Mouse (Mus musculus): ENCODE data around the gene Ccs. TPM values are rescaled to one million over a fixed set of nuclear protein-coding genes. Genes with fewer than 3 reads are reported as not detected.

The Ccs gene
- polyA plus RNA-seq, 1 experiment from 2014 or later = 48.3 TPM

GRCm38 (mm10) chr19:4865147-4865546 is 26.0 kb upstream of the Ccs start:
- DNase-seq (ENCODE audit: low spot score) = peak; percentile 61
- H3K36me3 ChIP-seq (ENCODE audit: control insufficient read depth, insufficient read depth, low read length) = no peaks in the 10 kb centered on the region
- H3K4me1 ChIP-seq (ENCODE audit: control insufficient read depth, insufficient read depth, low read length) = 0 out of 2 replicates have a peak, but pooled peaks cover 7% of the 10 kb centered on the region
- H3K27ac ChIP-seq (replicated peaks; ENCODE audit: low read depth, low read length) = no peak overlapping the region
- 7% methylated on average over 17 of the region's 17 CpGs for WGBS
- H3K9ac ChIP-seq (ENCODE audit: low read depth, low read length) = no peak overlapping the region
- H3K27me3 ChIP-seq (replicated peaks; ENCODE audit: control insufficient read depth, insufficient read depth, low read length) = no peaks in the 10 kb centered on the region; the same call in 1 of the 2 replicates
- H3K9me3 ChIP-seq (ENCODE audit: control insufficient read depth, low read length) = no peaks in the 10 kb centered on the region
- H3K4me2 ChIP-seq (ENCODE audit: low read depth, low read length) = peak overlapping the region; percentile 39
- H3K4me3 ChIP-seq (ENCODE audit: low read depth, low read length) = no peak overlapping the region
- ATAC-seq (ENCODE audit: low read depth) = no peak

- WGBS = 62% methylated on average over 6 of the region's 6 CpGs
- Histone ChIP-seq H3K27ac (replicated peaks; ENCODE audit: low read depth, low read length) (no peak overlapping the region), H3K9me3 (ENCODE audit: control insufficient read depth, low read length) (no peaks in the 10 kb centered on the region), H3K36me3 (ENCODE audit: control insufficient read depth, insufficient read depth, low read length) (no peaks in the 10 kb centered on the region), H3K27me3 (replicated peaks; ENCODE audit: control insufficient read depth, insufficient read depth, low read length) (no peaks in the 10 kb centered on the region; the same call in 1 of the 2 replicates), H3K9ac (ENCODE audit: low read depth, low read length) (no peak overlapping the region), H3K4me1 (ENCODE audit: control insufficient read depth, insufficient read depth, low read length) (0 out of 2 replicates have a peak, but pooled peaks cover 7% of the 10 kb centered on the region), H3K4me2 (ENCODE audit: low read depth, low read length) (no peak overlapping the region), H3K4me3 (ENCODE audit: low read depth, low read length) (no peak overlapping the region)
- ATAC-seq (ENCODE audit: low read depth) (peak; percentile 30; the same call in 1 of the 2 replicates), DNase-seq (ENCODE audit: low spot score) (no peak)
Measured at GRCm38 (mm10) chr19:4863048-4863447, 23.9 kb upstream of the Ccs start.

GRCm38 (mm10) chr19:4859081-4859480 is 19.9 kb upstream of the Ccs start:
- 63% methylated on average over 6 of the region's 6 CpGs for whole genome bisulfite sequencing
- Histone ChIP-seq H3K9me3 (ENCODE audit: control insufficient read depth, low read length) (no peaks in the 10 kb centered on the region), H3K4me1 (ENCODE audit: control insufficient read depth, insufficient read depth, low read length) (0 out of 2 replicates have a peak, but pooled peaks cover 7% of the 10 kb centered on the region), H3K4me3 (ENCODE audit: low read depth, low read length) (no peak overlapping the region), H3K4me2 (ENCODE audit: low read depth, low read length) (no peak overlapping the region), H3K27ac (replicated peaks; ENCODE audit: low read depth, low read length) (no peak overlapping the region), H3K27me3 (replicated peaks; ENCODE audit: control insufficient read depth, insufficient read depth, low read length) (no peaks in the 10 kb centered on the region), H3K36me3 (ENCODE audit: control insufficient read depth, insufficient read depth, low read length) (no peaks in the 10 kb centered on the region), H3K9ac (ENCODE audit: low read depth, low read length) (no peak overlapping the region)
- ATAC-seq (ENCODE audit: low read depth) (no peak), DNase-seq (ENCODE audit: low spot score) (no peak)

GRCm38 (mm10) chr19:4855951-4856350 is 16.8 kb upstream of the Ccs start:
- Histone ChIP-seq H3K9me3 (ENCODE audit: control insufficient read depth, low read length) (no peaks in the 10 kb centered on the region), H3K9ac (ENCODE audit: low read depth, low read length) (peak overlapping the region; percentile 68), H3K4me1 (ENCODE audit: control insufficient read depth, insufficient read depth, low read length) (0 out of 2 replicates have a peak, but pooled peaks cover 7% of the 10 kb centered on the region), H3K4me3 (ENCODE audit: low read depth, low read length) (peak overlapping the region; percentile 53; the same call in 1 of the 2 replicates), H3K27ac (replicated peaks; ENCODE audit: low read depth, low read length) (no peak overlapping the region), H3K4me2 (ENCODE audit: low read depth, low read length) (peak overlapping the region; percentile 97), H3K27me3 (replicated peaks; ENCODE audit: control insufficient read depth, insufficient read depth, low read length) (no peaks in the 10 kb centered on the region), H3K36me3 (ENCODE audit: control insufficient read depth, insufficient read depth, low read length) (no peaks in the 10 kb centered on the region)
- 76% methylated on average over 4 of the region's 4 CpGs for WGBS
- ATAC-seq (ENCODE audit: low read depth) (no peak), DNase-seq (ENCODE audit: low spot score) (no peak)

DNA sequence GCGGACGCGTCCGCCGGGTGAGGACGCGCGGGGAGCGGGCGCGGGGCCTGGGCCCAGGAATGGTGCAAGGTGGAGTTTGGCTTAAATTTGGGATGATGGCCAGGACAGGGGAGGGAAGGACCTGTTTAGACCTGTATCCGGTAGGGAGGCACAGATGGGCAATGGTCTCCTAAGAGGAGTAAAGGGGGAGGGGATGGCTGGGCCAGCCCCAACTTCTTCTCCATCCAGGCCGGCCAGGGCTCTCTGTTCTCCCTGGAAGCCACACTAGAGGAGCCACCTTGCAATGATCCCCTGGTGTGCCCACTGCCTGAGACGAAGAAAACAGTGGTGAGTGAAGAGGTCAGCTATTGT is 16.3 kb upstream of the Ccs start:
- 0 out of 2 replicates have a peak, but pooled peaks cover 7% of the 10 kb centered on the region for H3K4me1 ChIP-seq (ENCODE audit: control insufficient read depth, insufficient read depth, low read length)
- no peak for DNase-seq (ENCODE audit: low spot score)
- 2% methylated on average over 6 of the region's 14 CpGs for WGBS
- no peaks in the 10 kb centered on the region for H3K36me3 ChIP-seq (ENCODE audit: control insufficient read depth, insufficient read depth, low read length)
- H3K4me3 ChIP-seq (ENCODE audit: low read depth, low read length) = peak overlapping the region; percentile 53
- H3K4me2 ChIP-seq (ENCODE audit: low read depth, low read length) = peak overlapping the region; percentile 97
- no peaks in the 10 kb centered on the region for H3K27me3 ChIP-seq (replicated peaks; ENCODE audit: control insufficient read depth, insufficient read depth, low read length)
- peak overlapping the region; percentile 68 for H3K9ac ChIP-seq (ENCODE audit: low read depth, low read length)
- peak; percentile 13; the same call in 1 of the 2 replicates for ATAC-seq (ENCODE audit: low read depth)
- H3K27ac ChIP-seq (replicated peaks; ENCODE audit: low read depth, low read length) = no peak overlapping the region
- H3K9me3 ChIP-seq (ENCODE audit: control insufficient read depth, low read length) = no peaks in the 10 kb centered on the region

- ATAC-seq (ENCODE audit: low read depth) = peak; percentile 96
- 6% methylated on average over 35 of the region's 45 CpGs for WGBS
Measured at GRCm38 (mm10) chr19:4854552-4855469, 15.7 kb upstream of the Ccs start, which contains the start of gene Ctsf. Ctsf (plus strand) TSS chr19:4855130.

DNA sequence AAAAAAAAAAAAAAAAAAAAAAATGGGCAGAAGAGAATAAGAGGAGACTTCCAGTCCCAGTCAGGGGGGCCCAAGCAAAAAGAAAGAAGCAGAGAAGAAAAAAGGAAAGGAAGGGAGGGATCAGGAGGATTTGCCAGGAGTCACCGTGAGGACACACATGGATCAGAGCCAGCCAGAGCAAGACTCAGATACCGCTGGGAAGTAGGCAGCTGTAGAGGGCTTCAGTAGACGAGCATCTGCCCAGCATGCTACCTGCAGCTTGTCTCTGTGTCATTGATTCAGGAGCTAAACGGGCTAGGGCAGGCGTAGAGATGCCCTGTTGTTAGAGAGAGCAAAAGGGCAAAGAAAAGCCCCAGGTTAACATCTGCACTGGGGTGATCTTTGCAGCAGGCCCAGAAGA is 11.1 kb upstream of the Ccs start:
- 39% methylated on average over 5 of the region's 5 CpGs for WGBS
- DNase-seq (ENCODE audit: low spot score) (no peak), ATAC-seq (ENCODE audit: low read depth) (no peak)

More at GRCm38 (mm10) chr19:4854552-4855469, 15.7 kb upstream of the Ccs start, which contains the start of gene Ctsf:
- Histone ChIP-seq H3K9ac (ENCODE audit: low read depth, low read length) (peak within 1 kb of the TSS; percentile 68), H3K36me3 (ENCODE audit: control insufficient read depth, insufficient read depth, low read length) (no peaks in the 10 kb centered on the region), H3K4me3 (ENCODE audit: low read depth, low read length) (peak within 1 kb of the TSS; percentile 53), H3K9me3 (ENCODE audit: control insufficient read depth, low read length) (no peaks in the 10 kb centered on the region), H3K27ac (replicated peaks; ENCODE audit: low read depth, low read length) (no peak within 1 kb of the TSS), H3K4me2 (ENCODE audit: low read depth, low read length) (peak within 1 kb of the TSS; percentile 97), H3K4me1 (ENCODE audit: control insufficient read depth, insufficient read depth, low read length) (0 out of 2 replicates have a peak, but pooled peaks cover 7% of the 10 kb centered on the region), H3K27me3 (replicated peaks; ENCODE audit: control insufficient read depth, insufficient read depth, low read length) (no peaks in the 10 kb centered on the region)
- DNase-seq (ENCODE audit: low spot score) = peak; percentile 90

DNA sequence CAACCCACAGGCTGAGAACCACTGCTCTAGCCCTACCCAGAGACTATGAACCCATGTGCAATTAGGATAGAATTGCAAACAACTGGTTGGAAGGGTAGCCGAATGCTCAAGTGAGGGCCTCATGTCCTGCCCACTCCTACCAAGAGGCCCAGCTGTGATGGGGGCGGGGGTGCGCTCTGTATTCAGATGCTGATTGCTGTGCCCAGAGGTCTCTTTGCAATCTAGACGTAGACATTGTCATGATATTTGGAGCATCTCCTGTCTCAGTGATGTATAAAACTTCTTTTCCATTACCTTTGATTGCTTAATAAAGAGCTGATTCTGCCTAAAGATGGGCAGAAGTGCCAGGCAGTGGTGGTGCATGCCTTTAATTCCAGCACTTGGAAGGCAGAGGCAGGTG is 10.7 kb upstream of the Ccs start:
- no peaks in the 10 kb centered on the region for H3K36me3 ChIP-seq (ENCODE audit: control insufficient read depth, insufficient read depth, low read length)
- H3K27ac ChIP-seq (replicated peaks; ENCODE audit: low read depth, low read length) = no peak overlapping the region
- H3K4me1 ChIP-seq (ENCODE audit: control insufficient read depth, insufficient read depth, low read length) = no peaks in the 10 kb centered on the region
- no peaks in the 10 kb centered on the region for H3K27me3 ChIP-seq (replicated peaks; ENCODE audit: control insufficient read depth, insufficient read depth, low read length)
- no peak overlapping the region for H3K4me3 ChIP-seq (ENCODE audit: low read depth, low read length)
- no peak for DNase-seq (ENCODE audit: low spot score)
- no peak for ATAC-seq (ENCODE audit: low read depth)
- 54% methylated on average over 4 of the region's 4 CpGs for WGBS
- no peaks in the 10 kb centered on the region for H3K9me3 ChIP-seq (ENCODE audit: control insufficient read depth, low read length)
- H3K4me2 ChIP-seq (ENCODE audit: low read depth, low read length) = no peak overlapping the region
- no peak overlapping the region for H3K9ac ChIP-seq (ENCODE audit: low read depth, low read length)

More for the DNA sequence above, 11.1 kb upstream of the Ccs start:
- no peaks in the 10 kb centered on the region for H3K9me3 ChIP-seq (ENCODE audit: control insufficient read depth, low read length)
- H3K4me2 ChIP-seq (ENCODE audit: low read depth, low read length) = no peak overlapping the region
- no peaks in the 10 kb centered on the region for H3K27me3 ChIP-seq (replicated peaks; ENCODE audit: control insufficient read depth, insufficient read depth, low read length)
- no peak overlapping the region for H3K4me3 ChIP-seq (ENCODE audit: low read depth, low read length)
- H3K27ac ChIP-seq (replicated peaks; ENCODE audit: low read depth, low read length) = no peak overlapping the region
- H3K36me3 ChIP-seq (ENCODE audit: control insufficient read depth, insufficient read depth, low read length) = no peaks in the 10 kb centered on the region
- no peak overlapping the region for H3K9ac ChIP-seq (ENCODE audit: low read depth, low read length)
- H3K4me1 ChIP-seq (ENCODE audit: control insufficient read depth, insufficient read depth, low read length) = no peaks in the 10 kb centered on the region

All from embryonic facial prominence, embryonic 14.5 days (tissue).